Mouse (Mus musculus): ENCODE data around the gene Zfp146. TPM values are rescaled to one million over a fixed set of nuclear protein-coding genes. Genes with fewer than 3 reads are reported as not detected.

Gene Zfp146
- polyA plus RNA-seq, 1 experiment: 2.6 TPM

- H3K27me3 ChIP-seq (replicated peaks): no peaks in the 10 kb centered on the region
- H3K4me3 ChIP-seq (replicated peaks): no peak overlapping the region
- H3K4me1 ChIP-seq: peaks cover 46% of the 10 kb centered on the region
- TF ChIP-seq FLI1 (IDR thresholded peaks at IDR 0.05; ENCODE audit: low read length): no peak
- no peak for TF ChIP-seq GATA1 (IDR thresholded peaks at IDR 0.05; ENCODE audit: borderline replicate concordance, low read length)
- no peaks in the 10 kb centered on the region for H3K36me3 ChIP-seq (replicated peaks; ENCODE audit: low read length)
- H3K9me3 ChIP-seq: no peaks in the 10 kb centered on the region
Measured at GRCm38 (mm10) chr7:30200200-30200599, 30.6 kb upstream of the Zfp146 start.

GRCm38 (mm10) chr7:30199498-30200139, 30.1 kb upstream of the Zfp146 start:
- TF ChIP-seq FLI1 (IDR thresholded peaks at IDR 0.05; ENCODE audit: low read length) (no peak), GATA1 (IDR thresholded peaks at IDR 0.05; ENCODE audit: borderline replicate concordance, low read length) (no peak)
- H3K27me3 ChIP-seq (replicated peaks): no peaks in the 10 kb centered on the region
- no peaks in the 10 kb centered on the region for H3K36me3 ChIP-seq (replicated peaks; ENCODE audit: low read length)
- no peaks in the 10 kb centered on the region for H3K9me3 ChIP-seq
- no peak overlapping the region for H3K4me3 ChIP-seq (replicated peaks)
- peaks cover 44% of the 10 kb centered on the region for H3K4me1 ChIP-seq

- Histone ChIP-seq H3K36me3 (replicated peaks; ENCODE audit: low read length) (no peaks in the 10 kb centered on the region), H3K4me3 (replicated peaks) (peak within 1 kb of the TSS; percentile 56), H3K9me3 (no peaks in the 10 kb centered on the region), H3K4me1 (peaks cover 42% of the 10 kb centered on the region), H3K27me3 (replicated peaks) (no peaks in the 10 kb centered on the region)
- no peak for TF ChIP-seq GATA1 (IDR thresholded peaks at IDR 0.05; ENCODE audit: borderline replicate concordance, low read length)
- TF ChIP-seq FLI1 (IDR thresholded peaks at IDR 0.05; ENCODE audit: low read length): no peak
Measured at GRCm38 (mm10) chr7:30198481-30198971, 29.0 kb upstream of the Zfp146 start, which contains the start of gene Capns1. Gene Capns1 (minus strand): TSS chr7:30198811.

GRCm38 (mm10) chr7:30197592-30198129, 28.1 kb upstream of the Zfp146 start:
- Histone ChIP-seq H3K9me3 (no peaks in the 10 kb centered on the region), H3K36me3 (replicated peaks; ENCODE audit: low read length) (peaks cover 8% of the 10 kb centered on the region), H3K27me3 (replicated peaks) (no peaks in the 10 kb centered on the region), H3K4me1 (peaks cover 51% of the 10 kb centered on the region), H3K4me3 (replicated peaks) (no peak overlapping the region)
- TF ChIP-seq GATA1 (IDR thresholded peaks at IDR 0.05; ENCODE audit: borderline replicate concordance, low read length): no peak
- no peak for TF ChIP-seq FLI1 (IDR thresholded peaks at IDR 0.05; ENCODE audit: low read length)

DNA sequence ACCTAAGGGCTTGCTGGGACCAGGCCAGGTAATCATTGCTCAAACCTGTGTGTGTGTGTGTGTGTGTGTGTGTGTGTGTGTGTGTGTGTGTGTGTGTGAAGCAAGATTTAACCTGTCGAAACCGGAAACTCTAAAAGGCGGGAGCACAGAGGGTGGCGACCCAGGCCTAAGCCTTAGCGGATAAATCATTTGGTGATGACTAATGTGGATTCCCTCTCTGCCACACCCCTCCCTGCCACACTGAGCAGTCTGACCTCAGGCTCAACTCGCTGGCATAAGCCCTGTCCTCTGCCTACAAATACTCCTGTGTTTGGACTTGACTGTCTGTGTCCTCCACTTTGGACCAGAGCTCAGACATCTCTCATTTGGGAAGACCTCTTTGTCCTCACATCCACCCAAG, 26.6 kb upstream of the Zfp146 start:
- Histone ChIP-seq H3K36me3 (replicated peaks; ENCODE audit: low read length) (peaks cover 23% of the 10 kb centered on the region), H3K9me3 (no peaks in the 10 kb centered on the region), H3K4me3 (replicated peaks) (peak overlapping the region; percentile 83), H3K4me1 (peaks cover 58% of the 10 kb centered on the region), H3K27me3 (replicated peaks) (no peaks in the 10 kb centered on the region)
- no peak for TF ChIP-seq GATA1 (IDR thresholded peaks at IDR 0.05; ENCODE audit: borderline replicate concordance, low read length)
- TF ChIP-seq FLI1 (IDR thresholded peaks at IDR 0.05; ENCODE audit: low read length): no peak

DNA sequence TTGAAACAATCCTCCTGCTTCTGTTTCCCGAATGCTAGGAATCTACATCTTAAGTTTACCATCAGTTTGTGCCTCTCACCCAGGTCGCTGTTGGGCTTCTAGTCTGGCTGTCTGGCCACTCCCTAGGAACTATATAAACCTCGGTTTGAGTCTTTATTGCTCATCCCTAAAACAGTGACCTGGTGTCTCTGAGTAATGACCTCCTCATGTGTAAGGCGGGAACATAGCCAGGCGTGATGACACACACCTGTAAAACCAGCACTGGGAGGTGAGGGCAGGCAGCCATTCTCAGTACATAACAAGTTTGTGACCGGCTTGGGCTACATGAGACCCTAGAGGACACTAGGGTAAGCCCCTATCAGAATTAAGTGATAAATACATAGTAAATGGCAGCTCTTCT, 25.9 kb upstream of the Zfp146 start:
- Histone ChIP-seq H3K4me1 (peaks cover 58% of the 10 kb centered on the region), H3K36me3 (replicated peaks; ENCODE audit: low read length) (peaks cover 30% of the 10 kb centered on the region), H3K27me3 (replicated peaks) (no peaks in the 10 kb centered on the region), H3K9me3 (no peaks in the 10 kb centered on the region), H3K4me3 (replicated peaks) (peak overlapping the region; percentile 97)
- no peak for TF ChIP-seq GATA1 (IDR thresholded peaks at IDR 0.05; ENCODE audit: borderline replicate concordance, low read length)
- no peak for TF ChIP-seq FLI1 (IDR thresholded peaks at IDR 0.05; ENCODE audit: low read length)

GRCm38 (mm10) chr7:30194884-30195283, 25.3 kb upstream of the Zfp146 start:
- TF ChIP-seq FLI1 (IDR thresholded peaks at IDR 0.05; ENCODE audit: low read length) (no peak), GATA1 (IDR thresholded peaks at IDR 0.05; ENCODE audit: borderline replicate concordance, low read length) (no peak)
- Histone ChIP-seq H3K9me3 (no peaks in the 10 kb centered on the region), H3K4me3 (replicated peaks) (peak overlapping the region; percentile 97), H3K4me1 (peaks cover 58% of the 10 kb centered on the region), H3K36me3 (replicated peaks; ENCODE audit: low read length) (peaks cover 36% of the 10 kb centered on the region), H3K27me3 (replicated peaks) (no peaks in the 10 kb centered on the region)

- peaks cover 41% of the 10 kb centered on the region for H3K36me3 ChIP-seq (replicated peaks; ENCODE audit: low read length)
- no peaks in the 10 kb centered on the region for H3K27me3 ChIP-seq (replicated peaks)
- H3K4me1 ChIP-seq: peaks cover 58% of the 10 kb centered on the region
- TF ChIP-seq FLI1 (IDR thresholded peaks at IDR 0.05; ENCODE audit: low read length) (no peak), GATA1 (IDR thresholded peaks at IDR 0.05; ENCODE audit: borderline replicate concordance, low read length) (no peak)
- no peaks in the 10 kb centered on the region for H3K9me3 ChIP-seq
- peak overlapping the region; percentile 97 for H3K4me3 ChIP-seq (replicated peaks)
Measured at GRCm38 (mm10) chr7:30194101-30194831, 24.7 kb upstream of the Zfp146 start.

DNA sequence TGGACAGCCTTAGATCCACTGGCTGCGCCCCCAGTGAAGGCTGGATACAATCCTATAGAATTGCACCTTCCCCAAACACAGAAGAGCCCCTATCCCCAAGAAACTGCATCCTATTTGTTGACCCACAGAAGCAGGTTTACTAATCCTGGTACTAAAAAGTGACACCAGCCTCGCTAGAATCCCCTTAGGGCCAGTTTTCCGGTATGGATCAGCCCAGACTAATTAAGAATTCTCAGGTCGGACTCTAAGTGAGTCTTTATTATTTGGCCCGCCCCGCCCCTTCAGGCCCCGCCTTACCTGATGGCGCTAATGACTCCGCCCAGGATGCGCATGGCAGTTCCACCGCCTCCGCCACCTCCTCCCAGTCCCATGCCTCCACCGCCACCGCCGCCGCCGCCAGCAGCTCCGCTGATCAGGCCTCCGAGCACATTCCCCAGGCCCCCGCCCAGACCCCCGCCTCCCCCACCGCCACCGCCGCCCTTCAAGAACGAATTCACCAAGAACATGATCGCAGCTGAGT, 24.1 kb upstream of the Zfp146 start:
- Histone ChIP-seq H3K36me3 (replicated peaks; ENCODE audit: low read length) (peaks cover 47% of the 10 kb centered on the region), H3K4me3 (replicated peaks) (peak overlapping the region; percentile 97), H3K27me3 (replicated peaks) (no peaks in the 10 kb centered on the region), H3K4me1 (peaks cover 57% of the 10 kb centered on the region), H3K9me3 (no peaks in the 10 kb centered on the region)
- no peak for TF ChIP-seq FLI1 (IDR thresholded peaks at IDR 0.05; ENCODE audit: low read length)
- TF ChIP-seq GATA1 (IDR thresholded peaks at IDR 0.05; ENCODE audit: borderline replicate concordance, low read length): no peak

All from megakaryocyte, embryonic 14.5 days (primary cell).